Mouse (Mus musculus): ENCODE results near the gene Srbd1. TPM values are rescaled to one million over a fixed set of nuclear protein-coding genes. Genes with fewer than 3 reads are reported as not detected.

Srbd1 gene
- polyA plus RNA-seq, 1 experiment from 2014 or later = 13.3 TPM

DNA sequence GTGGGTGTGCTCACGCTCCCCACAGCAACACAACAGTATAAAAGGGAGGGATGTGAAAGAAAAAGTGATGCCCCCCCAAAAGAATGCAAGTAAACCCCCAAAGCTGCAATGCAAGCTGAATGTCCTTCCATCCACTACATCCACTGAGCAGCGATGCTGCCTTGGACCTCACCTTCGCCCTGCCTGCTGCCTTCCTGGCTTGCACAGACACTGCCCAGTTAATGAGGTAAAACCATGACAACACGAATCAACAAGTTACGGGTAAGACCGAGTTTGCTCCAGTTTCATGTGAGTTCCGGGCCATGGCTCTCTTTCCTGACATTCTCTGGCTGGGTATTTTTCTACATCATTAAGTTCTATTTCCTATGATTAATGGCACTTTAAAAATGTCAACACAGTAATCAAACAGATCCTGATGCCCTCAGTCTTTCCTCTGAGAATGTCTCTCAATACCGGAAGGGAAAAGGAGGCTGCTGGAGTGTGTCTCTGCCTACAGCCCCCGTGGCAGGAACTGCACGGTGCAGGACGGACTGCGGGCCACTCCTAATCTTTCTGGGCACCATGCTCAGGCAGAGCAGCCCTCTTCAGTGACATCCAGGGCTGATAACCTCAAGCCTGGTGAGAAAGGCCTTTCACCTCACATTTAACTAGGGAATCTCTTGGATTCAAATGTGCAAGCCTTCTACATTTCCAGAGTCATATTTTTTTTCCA is 155.8 kb downstream of the Srbd1 start:
- H3K4me2 ChIP-seq (ENCODE audit: low read length) = no peak overlapping the region
- H3K9ac ChIP-seq (ENCODE audit: low read depth, low read length) = no peak overlapping the region
- H3K27ac ChIP-seq (ENCODE audit: low read depth, low read length) = no peak overlapping the region
- H3K4me1 ChIP-seq (ENCODE audit: control insufficient read depth, insufficient read depth, low read depth, low read length) = no peaks in the 10 kb centered on the region
- no peaks in the 10 kb centered on the region for H3K27me3 ChIP-seq (replicated peaks; ENCODE audit: control insufficient read depth, insufficient read depth, low read length)
- no peaks in the 10 kb centered on the region for H3K9me3 ChIP-seq (ENCODE audit: control insufficient read depth, low read length)
- ATAC-seq = no peak
- no peaks in the 10 kb centered on the region for H3K36me3 ChIP-seq (ENCODE audit: control insufficient read depth, insufficient read depth, low read length)
- 87% methylated on average over 12 of the region's 12 CpGs for WGBS
- H3K4me3 ChIP-seq (ENCODE audit: low read length) = no peak overlapping the region

GRCm38 (mm10) chr17:85987531-85987930 is 157.4 kb downstream of the Srbd1 start:
- Histone ChIP-seq H3K9me3 (ENCODE audit: control insufficient read depth, low read length) (no peaks in the 10 kb centered on the region), H3K9ac (ENCODE audit: low read depth, low read length) (no peak overlapping the region), H3K36me3 (ENCODE audit: control insufficient read depth, insufficient read depth, low read length) (no peaks in the 10 kb centered on the region), H3K27me3 (replicated peaks; ENCODE audit: control insufficient read depth, insufficient read depth, low read length) (no peaks in the 10 kb centered on the region), H3K27ac (ENCODE audit: low read depth, low read length) (no peak overlapping the region), H3K4me3 (ENCODE audit: low read length) (no peak overlapping the region), H3K4me1 (ENCODE audit: control insufficient read depth, insufficient read depth, low read depth, low read length) (no peaks in the 10 kb centered on the region), H3K4me2 (ENCODE audit: low read length) (no peak overlapping the region)
- ATAC-seq = no peak
- 67% methylated on average over 4 of the region's 4 CpGs for whole genome bisulfite sequencing

DNA sequence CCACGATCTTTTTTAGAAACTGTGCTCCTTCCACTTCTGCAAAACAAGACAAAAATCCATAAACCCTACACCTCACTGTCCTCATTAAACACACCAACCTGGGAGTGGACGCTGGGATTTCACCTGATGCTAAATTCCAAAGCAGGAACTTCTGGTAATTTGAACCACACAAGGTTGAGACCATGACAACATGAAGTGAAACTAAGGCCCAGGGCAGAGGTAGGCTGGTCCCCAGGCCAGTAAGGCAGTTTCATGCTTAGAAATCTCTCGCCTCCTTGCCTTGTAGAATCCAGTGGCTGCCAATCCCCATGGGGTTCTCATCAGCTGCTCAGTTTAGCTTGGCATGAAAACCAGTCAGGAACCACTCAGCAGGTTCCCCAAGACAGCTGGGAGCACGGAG is 158.4 kb downstream of the Srbd1 start:
- Histone ChIP-seq H3K4me1 (ENCODE audit: control insufficient read depth, insufficient read depth, low read depth, low read length) (no peaks in the 10 kb centered on the region), H3K4me2 (ENCODE audit: low read length) (no peak overlapping the region), H3K27me3 (replicated peaks; ENCODE audit: control insufficient read depth, insufficient read depth, low read length) (no peaks in the 10 kb centered on the region), H3K9ac (ENCODE audit: low read depth, low read length) (no peak overlapping the region), H3K27ac (ENCODE audit: low read depth, low read length) (no peak overlapping the region), H3K4me3 (ENCODE audit: low read length) (no peak overlapping the region), H3K9me3 (ENCODE audit: control insufficient read depth, low read length) (no peaks in the 10 kb centered on the region), H3K36me3 (ENCODE audit: control insufficient read depth, insufficient read depth, low read length) (no peaks in the 10 kb centered on the region)
- no peak for ATAC-seq
- 81% methylated on average over 4 of the region's 4 CpGs for WGBS

GRCm38 (mm10) chr17:85986181-85986580 is 158.8 kb downstream of the Srbd1 start:
- ATAC-seq = no peak
- no peaks in the 10 kb centered on the region for H3K36me3 ChIP-seq (ENCODE audit: control insufficient read depth, insufficient read depth, low read length)
- no peak overlapping the region for H3K9ac ChIP-seq (ENCODE audit: low read depth, low read length)
- H3K4me3 ChIP-seq (ENCODE audit: low read length) = no peak overlapping the region
- H3K4me2 ChIP-seq (ENCODE audit: low read length) = no peak overlapping the region
- H3K9me3 ChIP-seq (ENCODE audit: control insufficient read depth, low read length) = no peaks in the 10 kb centered on the region
- no peaks in the 10 kb centered on the region for H3K4me1 ChIP-seq (ENCODE audit: control insufficient read depth, insufficient read depth, low read depth, low read length)
- WGBS = 96% methylated on average over 2 of the region's 2 CpGs
- no peak overlapping the region for H3K27ac ChIP-seq (ENCODE audit: low read depth, low read length)
- H3K27me3 ChIP-seq (replicated peaks; ENCODE audit: control insufficient read depth, insufficient read depth, low read length) = no peaks in the 10 kb centered on the region

GRCm38 (mm10) chr17:85985131-85985530 is 159.8 kb downstream of the Srbd1 start:
- H3K27me3 ChIP-seq (replicated peaks; ENCODE audit: control insufficient read depth, insufficient read depth, low read length) = no peaks in the 10 kb centered on the region
- 87% methylated on average over 10 of the region's 11 CpGs for WGBS
- H3K4me3 ChIP-seq (ENCODE audit: low read length) = no peak overlapping the region
- no peak overlapping the region for H3K27ac ChIP-seq (ENCODE audit: low read depth, low read length)
- H3K9ac ChIP-seq (ENCODE audit: low read depth, low read length) = no peak overlapping the region
- H3K9me3 ChIP-seq (ENCODE audit: control insufficient read depth, low read length) = no peaks in the 10 kb centered on the region
- no peak for ATAC-seq
- H3K4me1 ChIP-seq (ENCODE audit: control insufficient read depth, insufficient read depth, low read depth, low read length) = no peaks in the 10 kb centered on the region
- no peak overlapping the region for H3K4me2 ChIP-seq (ENCODE audit: low read length)
- H3K36me3 ChIP-seq (ENCODE audit: control insufficient read depth, insufficient read depth, low read length) = no peaks in the 10 kb centered on the region

DNA sequence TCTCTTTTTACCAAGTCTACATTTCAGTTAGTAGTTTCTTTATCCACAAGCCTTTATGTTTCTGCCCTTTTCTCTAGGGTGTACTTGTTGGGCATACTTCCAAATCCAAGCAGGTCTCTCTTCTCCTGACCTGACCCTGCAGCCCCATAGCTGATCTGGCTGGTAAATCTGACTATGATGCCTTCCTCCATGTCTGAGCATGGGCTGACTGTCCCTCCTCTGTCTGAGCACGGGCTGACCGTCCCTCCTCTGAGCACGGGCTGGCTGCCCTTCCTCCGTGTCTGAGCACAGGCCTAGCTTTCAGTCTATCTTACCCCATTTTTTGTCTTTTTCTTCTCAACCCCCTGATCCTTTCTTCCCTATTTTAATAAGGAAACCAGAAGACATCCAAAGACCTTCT is 162.7 kb downstream of the Srbd1 start:
- no peak overlapping the region for H3K4me2 ChIP-seq (ENCODE audit: low read length)
- H3K36me3 ChIP-seq (ENCODE audit: control insufficient read depth, insufficient read depth, low read length) = no peaks in the 10 kb centered on the region
- no peak for ATAC-seq
- 95% methylated on average over 4 of the region's 4 CpGs for WGBS
- H3K9me3 ChIP-seq (ENCODE audit: control insufficient read depth, low read length) = no peaks in the 10 kb centered on the region
- H3K27ac ChIP-seq (ENCODE audit: low read depth, low read length) = no peak overlapping the region
- no peaks in the 10 kb centered on the region for H3K4me1 ChIP-seq (ENCODE audit: control insufficient read depth, insufficient read depth, low read depth, low read length)
- H3K27me3 ChIP-seq (replicated peaks; ENCODE audit: control insufficient read depth, insufficient read depth, low read length) = no peaks in the 10 kb centered on the region
- H3K9ac ChIP-seq (ENCODE audit: low read depth, low read length) = no peak overlapping the region
- H3K4me3 ChIP-seq (ENCODE audit: low read length) = no peak overlapping the region

DNA sequence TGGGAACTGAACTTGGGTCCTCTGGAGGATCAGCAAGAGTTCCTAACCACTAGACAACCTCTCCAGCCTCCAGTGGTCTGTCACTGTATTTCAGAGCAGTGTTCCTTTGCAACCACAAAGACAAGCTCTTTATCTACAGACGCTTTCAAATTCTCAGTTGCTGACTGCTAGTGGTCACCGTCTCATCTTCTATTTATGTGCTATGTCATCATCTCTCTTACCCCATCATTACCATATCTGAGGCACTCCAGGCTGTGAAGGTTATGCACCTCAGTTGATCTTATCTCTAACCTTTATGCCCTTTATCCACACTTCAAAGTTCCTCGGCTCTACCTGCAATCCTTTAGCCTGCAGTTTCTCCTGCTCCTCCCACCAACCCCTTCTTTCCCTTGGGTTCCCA is 163.1 kb downstream of the Srbd1 start:
- Histone ChIP-seq H3K9me3 (ENCODE audit: control insufficient read depth, low read length) (no peaks in the 10 kb centered on the region), H3K27ac (ENCODE audit: low read depth, low read length) (no peak overlapping the region), H3K36me3 (ENCODE audit: control insufficient read depth, insufficient read depth, low read length) (no peaks in the 10 kb centered on the region), H3K4me1 (ENCODE audit: control insufficient read depth, insufficient read depth, low read depth, low read length) (no peaks in the 10 kb centered on the region), H3K27me3 (replicated peaks; ENCODE audit: control insufficient read depth, insufficient read depth, low read length) (no peaks in the 10 kb centered on the region), H3K4me3 (ENCODE audit: low read length) (no peak overlapping the region), H3K4me2 (ENCODE audit: low read length) (no peak overlapping the region), H3K9ac (ENCODE audit: low read depth, low read length) (no peak overlapping the region)
- 96% methylated on average over 3 of the region's 3 CpGs for WGBS
- no peak for ATAC-seq

DNA sequence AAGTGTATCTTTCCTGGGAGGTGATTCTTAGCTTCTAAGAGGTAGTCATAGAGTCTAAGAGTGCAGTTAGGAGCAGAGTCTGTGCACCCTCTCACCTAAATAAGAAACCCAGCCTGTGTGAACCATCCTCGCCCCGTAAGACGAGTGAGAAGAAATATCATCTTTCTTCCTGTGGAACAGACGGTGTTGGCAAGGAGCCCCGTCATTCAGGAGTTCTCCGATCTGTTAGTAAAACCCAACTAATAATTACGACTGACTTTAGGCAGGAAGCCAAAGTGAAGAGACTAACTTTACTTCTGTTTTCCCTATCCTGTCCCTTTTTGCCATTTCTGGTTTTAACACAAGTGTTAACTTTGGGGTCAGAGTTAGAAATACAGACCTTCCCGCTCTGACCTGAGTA is 166.1 kb downstream of the Srbd1 start:
- Histone ChIP-seq H3K27ac (ENCODE audit: low read depth, low read length) (no peak overlapping the region), H3K36me3 (ENCODE audit: control insufficient read depth, insufficient read depth, low read length) (no peaks in the 10 kb centered on the region), H3K9ac (ENCODE audit: low read depth, low read length) (no peak overlapping the region), H3K4me1 (ENCODE audit: control insufficient read depth, insufficient read depth, low read depth, low read length) (no peaks in the 10 kb centered on the region; the same call in 1 of the 2 replicates), H3K4me2 (ENCODE audit: low read length) (no peak overlapping the region), H3K27me3 (replicated peaks; ENCODE audit: control insufficient read depth, insufficient read depth, low read length) (no peaks in the 10 kb centered on the region), H3K4me3 (ENCODE audit: low read length) (no peak overlapping the region), H3K9me3 (ENCODE audit: control insufficient read depth, low read length) (no peaks in the 10 kb centered on the region)
- no peak for ATAC-seq
- 75% methylated on average over 8 of the region's 8 CpGs for WGBS

GRCm38 (mm10) chr17:85975077-85975476 is 169.9 kb downstream of the Srbd1 start:
- Histone ChIP-seq H3K4me2 (ENCODE audit: low read length) (no peak overlapping the region), H3K27ac (ENCODE audit: low read depth, low read length) (no peak overlapping the region), H3K36me3 (ENCODE audit: control insufficient read depth, insufficient read depth, low read length) (no peaks in the 10 kb centered on the region), H3K27me3 (replicated peaks; ENCODE audit: control insufficient read depth, insufficient read depth, low read length) (no peaks in the 10 kb centered on the region), H3K4me3 (ENCODE audit: low read length) (no peak overlapping the region), H3K9ac (ENCODE audit: low read depth, low read length) (no peak overlapping the region; the same call in 1 of the 2 replicates), H3K9me3 (ENCODE audit: control insufficient read depth, low read length) (no peaks in the 10 kb centered on the region), H3K4me1 (ENCODE audit: control insufficient read depth, insufficient read depth, low read depth, low read length) (no peaks in the 10 kb centered on the region; the same call in 1 of the 2 replicates)
- 43% methylated on average over 5 of the region's 5 CpGs for WGBS
- no peak for ATAC-seq
